Mouse (Mus musculus) lung, postnatal 0 days (tissue): ENCODE measurements around the gene Midn. TPM values are rescaled to one million over a fixed set of nuclear protein-coding genes. Genes with fewer than 3 reads are reported as not detected.

Experiments
- ATAC-seq: fragments of 200-750 bp; cut with Nextera tagmentation; 2 replicates; pipeline ENCODE4 v1.8.0; 2017; ENCODE audit warnings: moderate library complexity
- DNase-seq: peaks from one replicate; pipeline ENCODE4 v3.0.0-alpha.2; 2016; ENCODE audit warnings: low spot score
- H3K27ac ChIP-seq: fragments of 300-500 bp; sonication (generic); 2 replicates; pipeline ENCODE4 v1.5.1; 2014; ENCODE audit warnings: antibody characterized with exemption, mild to moderate bottlenecking, low read length, mixed read lengths
- H3K27me3 ChIP-seq: fragments of 300-500 bp; sonication (generic); replicated peaks from 2 replicates; pipeline ENCODE4 v1.6.1; 2014; ENCODE audit warnings: low read length, mixed read lengths; ENCODE audit not compliant: insufficient read depth
- H3K36me3 ChIP-seq: fragments of 300-500 bp; sonication (generic); 2 replicates; pipeline ENCODE4 v1.6.1; 2014; ENCODE audit warnings: low read length, mixed read lengths; ENCODE audit not compliant: insufficient read depth
- H3K4me1 ChIP-seq: fragments of 300-500 bp; sonication (generic); 2 replicates; pipeline ENCODE4 v1.6.1; 2014; ENCODE audit warnings: antibody characterized with exemption, low read depth, low read length, mixed read lengths; ENCODE audit not compliant: insufficient read depth
- H3K4me2 ChIP-seq: fragments of 300-500 bp; sonication (generic); replicated peaks from 2 replicates; pipeline ENCODE4 v1.6.1; 2014; ENCODE audit warnings: low read depth, mild to moderate bottlenecking, low read length, moderate library complexity, mixed read lengths
- H3K4me3 ChIP-seq: fragments of 300-500 bp; sonication (generic); 2 replicates; pipeline ENCODE4 v1.5.1; 2014; ENCODE audit warnings: low read depth, low read length
- H3K9ac ChIP-seq: fragments of 300-500 bp; sonication (generic); replicated peaks from 2 replicates; pipeline ENCODE4 v1.6.1; 2014; ENCODE audit warnings: low read depth, mild to moderate bottlenecking
- H3K9me3 ChIP-seq: fragments of 300-500 bp; sonication (generic); 2 replicates; pipeline ENCODE4 v1.6.1; 2016; ENCODE audit warnings: low read length, mixed read lengths
- CTCF ChIP-seq: IDR thresholded peaks from 2 replicates; pipeline ENCODE4 v1.5.1; 2016; ENCODE audit warnings: antibody characterized with exemption, mild to moderate bottlenecking
- EP300 ChIP-seq: IDR thresholded peaks from 2 replicates; pipeline ENCODE4 v1.6.1; 2016; ENCODE audit warnings: antibody characterized with exemption, mild to moderate bottlenecking, control low read depth
- WGBS: fragments of 180-500 bp; shearing (Covaris S2); extraction: QIAGEN DNeasy Blood & Tissue Kit; methylation state at CpG from one replicate; pipeline ENCODE4 v1.1.7; 2014; 5-methylcytosine and 5-hydroxymethylcytosine counted together
- polyA plus RNA-seq: library from polyadenylated mRNA; unstranded; fragments of >200 nt; fragmentation: Nextera tagmentation; extraction: Ambion mirVana; gene quantifications from 2 replicates; pipeline ENCODE4 v1.2.1, GENCODE M21; 2015

Gene Midn
- polyA plus RNA-seq, 1 experiment from 2014 or later = 13.2 TPM

DNA sequence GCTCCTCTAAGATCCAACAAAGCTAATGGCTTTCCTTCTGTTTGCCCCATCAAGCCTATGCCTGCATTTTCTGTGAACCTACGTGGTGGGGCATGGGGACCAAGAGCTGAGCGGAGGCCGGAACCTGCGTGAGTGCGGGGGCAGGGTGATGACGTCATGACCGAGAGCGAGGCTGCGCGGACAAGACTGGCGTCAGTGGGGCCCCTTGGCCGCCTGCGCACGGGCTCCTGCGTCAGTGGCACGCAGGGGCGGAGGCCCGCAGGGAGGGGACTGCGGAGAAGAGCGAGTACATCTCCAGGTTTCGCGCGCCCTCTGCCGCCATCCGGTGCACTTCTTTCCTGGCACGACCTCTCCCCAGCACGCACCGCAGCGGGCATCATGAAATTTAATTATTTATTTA is 6.8 kb upstream of the Midn start:
- Histone ChIP-seq H3K4me3 (peak overlapping the region; percentile 26; the same call in 1 of the 2 replicates), H3K9me3 (no peaks in the 10 kb centered on the region), H3K4me2 (peak overlapping the region; percentile 87), H3K36me3 (no peaks in the 10 kb centered on the region), H3K27ac (peak overlapping the region; percentile 82), H3K4me1 (peaks cover 18% of the 10 kb centered on the region; the same call in 1 of the 2 replicates), H3K9ac (peak overlapping the region; percentile 23; the same call in 1 of the 2 replicates), H3K27me3 (peaks cover 15% of the 10 kb centered on the region)
- WGBS = under 1% methylated on average over 29 of the region's 29 CpGs
- TF ChIP-seq EP300 (peak; percentile 58), CTCF (peak; percentile 80)
- peak; percentile 98 for DNase-seq
- ATAC-seq = peak; percentile 79

DNA sequence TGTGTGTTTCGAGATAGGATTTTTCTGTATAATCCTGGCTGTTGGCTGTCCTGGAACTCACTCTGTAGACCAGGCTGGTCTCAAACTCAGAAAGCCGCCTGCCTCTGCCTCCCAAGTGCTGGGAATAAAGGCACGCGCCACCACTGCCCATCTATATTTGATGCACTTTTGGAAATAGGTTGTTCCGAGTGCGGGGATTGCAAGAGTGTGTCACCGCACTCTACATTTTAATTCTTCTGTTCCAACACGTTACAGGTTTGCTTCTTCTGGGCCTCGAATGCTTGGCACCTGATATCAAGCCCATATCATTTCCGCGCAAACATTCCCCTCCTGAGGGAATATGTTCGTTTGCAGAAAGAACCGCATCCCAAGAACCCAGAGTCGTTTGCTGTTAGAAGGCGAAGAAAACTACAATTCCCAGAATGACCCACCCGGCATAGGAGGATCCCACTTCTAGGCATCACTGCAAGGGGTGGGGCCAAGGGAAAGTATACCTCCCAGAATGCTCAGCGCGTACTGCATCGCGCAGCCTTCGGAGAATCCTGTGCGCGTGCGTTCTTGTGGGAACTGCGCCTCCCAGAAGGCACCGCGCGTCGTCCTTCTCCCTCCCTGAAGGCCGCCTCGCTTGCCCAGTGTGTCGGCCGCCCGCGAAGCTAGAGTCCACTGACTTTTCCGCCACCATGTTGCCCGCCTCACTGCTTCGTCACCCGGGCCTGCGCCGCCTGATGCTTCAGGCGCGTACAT is 6.1 kb upstream of the Midn start:
- under 1% methylated on average over 43 of the region's 43 CpGs for WGBS
- H3K36me3 ChIP-seq = no peaks in the 10 kb centered on the region
- ATAC-seq (peak; percentile 87), DNase-seq (peak; percentile 100)
- H3K9ac ChIP-seq = peak overlapping the region; percentile 70
- no peak; the same call in 1 of the 2 replicates for TF ChIP-seq CTCF
- no peak; the same call in 1 of the 2 replicates for TF ChIP-seq EP300
- peaks cover 15% of the 10 kb centered on the region for H3K27me3 ChIP-seq
- peak overlapping the region; percentile 92 for H3K27ac ChIP-seq
- no peaks in the 10 kb centered on the region for H3K9me3 ChIP-seq
- peak overlapping the region; percentile 87 for H3K4me2 ChIP-seq
- peak overlapping the region; percentile 66 for H3K4me3 ChIP-seq
- H3K4me1 ChIP-seq = peaks cover 22% of the 10 kb centered on the region; the same call in 1 of the 2 replicates

DNA sequence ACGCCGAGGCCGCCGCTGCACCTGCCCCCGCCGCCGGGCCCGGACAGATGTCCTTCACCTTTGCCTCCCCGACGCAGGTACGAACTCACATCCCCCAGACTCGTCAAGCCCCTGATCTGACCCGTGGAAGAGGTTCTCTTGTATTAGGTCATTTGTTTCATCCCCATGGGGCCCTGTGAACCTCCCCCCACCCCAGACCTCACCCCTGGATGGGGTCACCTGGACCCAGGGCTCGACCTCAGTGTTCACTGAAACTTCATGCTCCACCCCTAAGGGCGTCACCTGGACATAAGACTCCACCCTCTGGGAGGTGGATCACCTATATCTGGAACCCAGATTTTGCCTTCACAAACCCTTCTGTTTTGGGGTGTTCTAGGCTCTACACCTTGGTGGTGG is 5.5 kb upstream of the Midn start:
- H3K36me3 ChIP-seq = no peaks in the 10 kb centered on the region
- H3K4me1 ChIP-seq = peaks cover 22% of the 10 kb centered on the region; the same call in 1 of the 2 replicates
- ATAC-seq (no peak), DNase-seq (peak; percentile 56)
- peaks cover 11% of the 10 kb centered on the region for H3K27me3 ChIP-seq
- H3K4me2 ChIP-seq = peak overlapping the region; percentile 87
- H3K9me3 ChIP-seq = no peaks in the 10 kb centered on the region
- H3K9ac ChIP-seq = peak overlapping the region; percentile 70
- H3K27ac ChIP-seq = peak overlapping the region; percentile 92
- H3K4me3 ChIP-seq = peak overlapping the region; percentile 66
- under 1% methylated on average over 15 of the region's 15 CpGs for WGBS
- TF ChIP-seq CTCF = no peak

DNA sequence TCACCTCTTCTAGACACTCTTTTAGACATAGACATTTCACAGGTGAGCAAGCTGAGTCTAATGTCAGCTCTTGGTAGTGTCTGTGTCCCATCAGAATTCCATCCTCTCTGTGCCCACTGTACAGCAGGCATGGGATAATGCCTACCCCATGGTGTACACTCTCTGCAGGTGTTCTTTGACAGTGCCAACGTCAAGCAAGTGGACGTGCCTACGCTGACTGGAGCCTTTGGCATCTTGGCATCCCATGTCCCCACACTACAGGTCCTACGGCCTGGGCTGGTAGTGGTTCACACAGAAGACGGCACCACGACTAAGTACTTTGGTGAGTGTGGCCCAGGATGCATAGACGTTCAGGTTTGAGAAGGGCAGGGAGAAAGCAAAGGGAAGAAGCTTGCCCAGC is 4.4 kb upstream of the Midn start:
- Histone ChIP-seq H3K4me2 (no peak overlapping the region), H3K4me1 (peaks cover 18% of the 10 kb centered on the region; the same call in 1 of the 2 replicates), H3K4me3 (no peak overlapping the region), H3K9ac (no peak overlapping the region), H3K27ac (no peak overlapping the region), H3K36me3 (no peaks in the 10 kb centered on the region), H3K27me3 (peaks cover 7% of the 10 kb centered on the region; the same call in 1 of the 2 replicates), H3K9me3 (no peaks in the 10 kb centered on the region)
- DNase-seq = no peak
- WGBS = 93% methylated on average over 7 of the region's 7 CpGs
- TF ChIP-seq EP300 (no peak), CTCF (no peak)
- ATAC-seq = no peak

DNA sequence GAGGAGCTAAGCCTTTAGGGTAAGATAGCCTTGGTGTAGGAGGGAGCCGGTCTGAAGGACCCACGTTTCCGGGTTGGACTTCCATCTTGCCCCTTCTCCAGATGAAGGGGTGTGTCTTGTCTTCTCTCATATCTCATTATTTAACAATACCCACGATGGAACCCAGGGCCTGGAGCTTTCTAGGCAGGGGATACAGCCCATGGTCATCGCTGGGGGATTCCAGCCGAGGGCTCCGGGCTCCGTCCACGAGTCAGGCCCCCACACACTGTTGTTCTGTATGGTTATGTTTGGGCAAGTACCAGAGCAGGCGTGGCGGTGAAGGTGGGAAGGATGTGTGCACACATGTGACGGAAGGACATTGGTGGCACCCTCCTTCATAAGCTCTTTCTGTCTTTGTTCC is 3.9 kb upstream of the Midn start:
- Histone ChIP-seq H3K27ac (no peak overlapping the region), H3K4me1 (peaks cover 18% of the 10 kb centered on the region; the same call in 1 of the 2 replicates), H3K4me2 (no peak overlapping the region), H3K9me3 (no peaks in the 10 kb centered on the region), H3K9ac (no peak overlapping the region), H3K4me3 (no peak overlapping the region), H3K27me3 (peaks cover 7% of the 10 kb centered on the region; the same call in 1 of the 2 replicates), H3K36me3 (no peaks in the 10 kb centered on the region)
- no peak for TF ChIP-seq EP300
- no peak for TF ChIP-seq CTCF
- DNase-seq (no peak), ATAC-seq (no peak)
- 90% methylated on average over 12 of the region's 12 CpGs for WGBS

DNA sequence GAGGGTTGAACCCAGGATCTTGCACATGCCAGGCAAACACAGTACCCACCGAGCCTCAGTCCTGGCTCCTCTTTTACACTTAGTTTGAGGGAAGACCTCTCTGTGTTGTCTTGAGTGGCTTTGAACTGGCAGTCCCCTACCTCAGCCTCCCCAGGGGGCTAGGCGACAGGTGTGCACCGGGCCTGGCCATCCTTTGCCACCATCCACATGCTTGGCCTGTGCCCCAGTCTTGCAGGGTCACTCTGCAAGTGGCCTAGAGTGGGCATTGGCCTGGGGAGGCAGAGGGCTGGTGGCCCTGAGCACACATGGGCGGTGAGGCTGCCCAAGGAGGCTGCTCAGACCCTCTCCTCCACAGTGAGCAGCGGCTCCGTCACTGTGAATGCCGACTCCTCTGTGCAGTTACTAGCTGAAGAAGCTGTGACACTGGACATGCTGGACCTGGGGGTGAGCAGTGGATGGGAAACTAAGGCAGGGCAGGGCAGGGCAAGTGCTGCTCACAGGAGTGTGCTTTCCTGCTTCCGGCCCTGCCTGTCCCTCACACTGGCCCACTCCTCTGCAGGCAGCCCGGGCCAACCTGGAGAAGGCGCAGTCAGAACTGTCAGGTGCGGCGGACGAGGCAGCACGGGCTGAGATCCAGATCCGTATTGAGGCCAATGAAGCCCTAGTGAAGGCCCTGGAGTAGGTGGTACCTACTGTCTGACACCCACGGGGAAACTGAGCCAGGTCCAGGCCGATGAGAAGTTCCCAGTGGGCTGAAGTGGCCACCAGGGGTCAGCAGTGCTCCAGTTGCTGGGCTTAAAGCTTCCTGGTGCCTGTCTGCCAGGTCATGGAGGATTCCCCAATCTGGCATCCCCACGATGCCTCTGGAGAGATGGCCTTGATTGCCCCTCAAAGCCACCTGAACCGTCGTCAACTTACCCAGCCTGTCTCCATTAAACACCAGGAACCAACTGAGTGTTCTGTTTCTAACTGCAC is 2.9 kb upstream of the Midn start:
- Histone ChIP-seq H3K36me3 (peaks cover 6% of the 10 kb centered on the region; the same call in 1 of the 2 replicates), H3K27ac (peak overlapping the region; percentile 100), H3K4me2 (no peak overlapping the region), H3K9ac (no peak overlapping the region), H3K4me1 (peaks cover 15% of the 10 kb centered on the region; the same call in 1 of the 2 replicates), H3K9me3 (no peaks in the 10 kb centered on the region), H3K27me3 (no peaks in the 10 kb centered on the region), H3K4me3 (no peak overlapping the region)
- no peak for ATAC-seq
- 70% methylated on average over 20 of the region's 20 CpGs for WGBS
- TF ChIP-seq EP300 = no peak
- peak; percentile 94 for TF ChIP-seq CTCF
- DNase-seq = peak; percentile 81
